Mouse (Mus musculus): ENCODE results near the gene Ccdc150. TPM values are rescaled to one million over a fixed set of nuclear protein-coding genes. Genes with fewer than 3 reads are reported as not detected.

The Ccdc150 gene
- polyA plus RNA-seq, 1 experiment, result 0.02 TPM

GRCm38 (mm10) chr1:54279628-54280027 lies 29.1 kb downstream of the Ccdc150 start:
- Histone ChIP-seq H3K27me3 (ENCODE audit: control insufficient read depth, insufficient read depth, insufficient read length) (no peaks in the 10 kb centered on the region), H3K4me2 (ENCODE audit: low read depth) (no peak overlapping the region), H3K36me3 (ENCODE audit: control insufficient read depth, insufficient read depth) (no peaks in the 10 kb centered on the region), H3K4me3 (no peak overlapping the region), H3K79me2 (ENCODE audit: control insufficient read depth, insufficient read depth) (no peaks in the 10 kb centered on the region), H3ac (ENCODE audit: control insufficient read depth, insufficient read length) (no peak overlapping the region)
- TF ChIP-seq MYOD1 (IDR thresholded peaks at IDR 0.05; ENCODE audit: control insufficient read depth in 1 of 3, insufficient read length in 2 of 3, low read depth in 2 of 3) (no peak), MYOG (IDR thresholded peaks at IDR 0.05; ENCODE audit: control insufficient read depth in 1 of 3, insufficient read depth in 1 of 3, insufficient read length in 2 of 3, low read depth in 2 of 3) (no peak), REST (IDR thresholded peaks at IDR 0.05; ENCODE audit: insufficient read depth, insufficient read length) (no peak), USF1 (IDR thresholded peaks at IDR 0.05; ENCODE audit: low read depth) (no peak), POLR2A (IDR thresholded peaks at IDR 0.05; ENCODE audit: insufficient read length, low read depth) (no peak)

- H3K79me2 ChIP-seq (ENCODE audit: control insufficient read depth, insufficient read depth), result no peaks in the 10 kb centered on the region
- H3K4me2 ChIP-seq (ENCODE audit: low read depth), result no peak overlapping the region
- no peak overlapping the region for H3ac ChIP-seq (ENCODE audit: control insufficient read depth, insufficient read length)
- no peaks in the 10 kb centered on the region for H3K27me3 ChIP-seq (ENCODE audit: control insufficient read depth, insufficient read depth, insufficient read length)
- no peak overlapping the region for H3K4me3 ChIP-seq
- TF ChIP-seq MAX (IDR thresholded peaks at IDR 0.05; ENCODE audit: low read depth) (no peak), REST (IDR thresholded peaks at IDR 0.05; ENCODE audit: insufficient read depth, insufficient read length) (no peak), TCF12 (IDR thresholded peaks at IDR 0.05; ENCODE audit: insufficient read depth, poor library complexity, severe bottlenecking) (no peak), CEBPB (IDR thresholded peaks at IDR 0.05; ENCODE audit: insufficient read depth, poor library complexity, severe bottlenecking) (no peak), TCF3 (IDR thresholded peaks at IDR 0.05; ENCODE audit: insufficient read length, low read depth) (no peak), SRF (IDR thresholded peaks at IDR 0.05; ENCODE audit: control insufficient read depth, insufficient read length, low read depth) (no peak)
- no peaks in the 10 kb centered on the region for H3K36me3 ChIP-seq (ENCODE audit: control insufficient read depth, insufficient read depth)
Observed at GRCm38 (mm10) chr1:54280651-54281050, 30.2 kb downstream of the Ccdc150 start.

GRCm38 (mm10) chr1:54306404-54306803 lies 55.9 kb downstream of the Ccdc150 start:
- Histone ChIP-seq H3K27me3 (ENCODE audit: control insufficient read depth, insufficient read depth, insufficient read length) (no peaks in the 10 kb centered on the region), H3ac (ENCODE audit: control insufficient read depth, insufficient read length) (no peak overlapping the region), H3K4me3 (no peak overlapping the region), H3K79me2 (ENCODE audit: control insufficient read depth, insufficient read depth) (no peaks in the 10 kb centered on the region), H3K4me2 (ENCODE audit: low read depth) (no peak overlapping the region), H3K36me3 (ENCODE audit: control insufficient read depth, insufficient read depth) (no peaks in the 10 kb centered on the region)
- no peak for TF ChIP-seq REST (IDR thresholded peaks at IDR 0.05; ENCODE audit: insufficient read depth, insufficient read length)
- no peak for TF ChIP-seq MAX (IDR thresholded peaks at IDR 0.05; ENCODE audit: low read depth)
- TF ChIP-seq CEBPB (IDR thresholded peaks at IDR 0.05; ENCODE audit: insufficient read depth, poor library complexity, severe bottlenecking), result no peak
- no peak for TF ChIP-seq MYOD1 (IDR thresholded peaks at IDR 0.05; ENCODE audit: control insufficient read depth in 1 of 3, insufficient read length in 2 of 3, low read depth in 2 of 3)
- no peak for TF ChIP-seq MYOG (IDR thresholded peaks at IDR 0.05; ENCODE audit: control insufficient read depth in 1 of 3, insufficient read depth in 1 of 3, insufficient read length in 2 of 3, low read depth in 2 of 3)
- no peak for TF ChIP-seq POLR2A (IDR thresholded peaks at IDR 0.05; ENCODE audit: insufficient read length, low read depth)
- TF ChIP-seq USF1 (IDR thresholded peaks at IDR 0.05; ENCODE audit: low read depth), result no peak
- no peak for TF ChIP-seq SRF (IDR thresholded peaks at IDR 0.05; ENCODE audit: control insufficient read depth, insufficient read length, low read depth)
- no peak for TF ChIP-seq E2F4 (IDR thresholded peaks at IDR 0.05; ENCODE audit: insufficient read depth)
- no peak for TF ChIP-seq POLR2AphosphoS2 (IDR thresholded peaks at IDR 0.05; ENCODE audit: insufficient read length, low read depth)
- TF ChIP-seq TCF12 (IDR thresholded peaks at IDR 0.05; ENCODE audit: insufficient read depth, poor library complexity, severe bottlenecking), result no peak
- TF ChIP-seq TCF3 (IDR thresholded peaks at IDR 0.05; ENCODE audit: insufficient read length, low read depth), result no peak

- no peaks in the 10 kb centered on the region for H3K79me2 ChIP-seq (ENCODE audit: control insufficient read depth, insufficient read depth)
- no peak overlapping the region for H3K4me3 ChIP-seq
- H3K4me2 ChIP-seq (ENCODE audit: low read depth), result no peak overlapping the region
- H3K36me3 ChIP-seq (ENCODE audit: control insufficient read depth, insufficient read depth), result no peaks in the 10 kb centered on the region
- no peaks in the 10 kb centered on the region for H3K27me3 ChIP-seq (ENCODE audit: control insufficient read depth, insufficient read depth, insufficient read length)
- no peak overlapping the region for H3ac ChIP-seq (ENCODE audit: control insufficient read depth, insufficient read length)
- TF ChIP-seq POLR2AphosphoS2 (IDR thresholded peaks at IDR 0.05; ENCODE audit: insufficient read length, low read depth), result no peak
- TF ChIP-seq MYOD1 (IDR thresholded peaks at IDR 0.05; ENCODE audit: control insufficient read depth in 1 of 3, insufficient read length in 2 of 3, low read depth in 2 of 3), result peak in 2 of 3 experiments; percentile 26 to 55
- no peak for TF ChIP-seq MAX (IDR thresholded peaks at IDR 0.05; ENCODE audit: low read depth)
- TF ChIP-seq E2F4 (IDR thresholded peaks at IDR 0.05; ENCODE audit: insufficient read depth), result no peak
- no peak for TF ChIP-seq TCF12 (IDR thresholded peaks at IDR 0.05; ENCODE audit: insufficient read depth, poor library complexity, severe bottlenecking)
- no peak for TF ChIP-seq REST (IDR thresholded peaks at IDR 0.05; ENCODE audit: insufficient read depth, insufficient read length)
- no peak for TF ChIP-seq POLR2A (IDR thresholded peaks at IDR 0.05; ENCODE audit: insufficient read length, low read depth)
- no peak for TF ChIP-seq SRF (IDR thresholded peaks at IDR 0.05; ENCODE audit: control insufficient read depth, insufficient read length, low read depth)
- no peak for TF ChIP-seq TCF3 (IDR thresholded peaks at IDR 0.05; ENCODE audit: insufficient read length, low read depth)
- TF ChIP-seq USF1 (IDR thresholded peaks at IDR 0.05; ENCODE audit: low read depth), result no peak
- peak in 1 of 3 experiments; percentile 32 for TF ChIP-seq MYOG (IDR thresholded peaks at IDR 0.05; ENCODE audit: control insufficient read depth in 1 of 3, insufficient read depth in 1 of 3, insufficient read length in 2 of 3, low read depth in 2 of 3)
- peak; percentile 69; the same call in 1 of the 2 replicates for TF ChIP-seq CEBPB (IDR thresholded peaks at IDR 0.05; ENCODE audit: insufficient read depth, poor library complexity, severe bottlenecking)
Observed at GRCm38 (mm10) chr1:54326647-54327046, 76.2 kb downstream of the Ccdc150 start.

GRCm38 (mm10) chr1:54327876-54328545 lies 77.5 kb downstream of the Ccdc150 start:
- Histone ChIP-seq H3ac (ENCODE audit: control insufficient read depth, insufficient read length) (no peak overlapping the region), H3K27me3 (ENCODE audit: control insufficient read depth, insufficient read depth, insufficient read length) (no peaks in the 10 kb centered on the region), H3K4me2 (ENCODE audit: low read depth) (no peak overlapping the region), H3K4me3 (no peak overlapping the region), H3K36me3 (ENCODE audit: control insufficient read depth, insufficient read depth) (no peaks in the 10 kb centered on the region), H3K79me2 (ENCODE audit: control insufficient read depth, insufficient read depth) (no peaks in the 10 kb centered on the region)
- TF ChIP-seq TCF3 (IDR thresholded peaks at IDR 0.05; ENCODE audit: insufficient read length, low read depth), result no peak
- TF ChIP-seq MYOD1 (IDR thresholded peaks at IDR 0.05; ENCODE audit: control insufficient read depth in 1 of 3, insufficient read length in 2 of 3, low read depth in 2 of 3), result no peak
- no peak for TF ChIP-seq SRF (IDR thresholded peaks at IDR 0.05; ENCODE audit: control insufficient read depth, insufficient read length, low read depth)
- TF ChIP-seq POLR2A (IDR thresholded peaks at IDR 0.05; ENCODE audit: insufficient read length, low read depth), result no peak
- TF ChIP-seq E2F4 (IDR thresholded peaks at IDR 0.05; ENCODE audit: insufficient read depth), result no peak
- TF ChIP-seq USF1 (IDR thresholded peaks at IDR 0.05; ENCODE audit: low read depth), result no peak
- TF ChIP-seq TCF12 (IDR thresholded peaks at IDR 0.05; ENCODE audit: insufficient read depth, poor library complexity, severe bottlenecking), result no peak
- TF ChIP-seq CEBPB (IDR thresholded peaks at IDR 0.05; ENCODE audit: insufficient read depth, poor library complexity, severe bottlenecking), result no peak
- TF ChIP-seq POLR2AphosphoS2 (IDR thresholded peaks at IDR 0.05; ENCODE audit: insufficient read length, low read depth), result no peak
- no peak for TF ChIP-seq MAX (IDR thresholded peaks at IDR 0.05; ENCODE audit: low read depth)
- TF ChIP-seq MYOG (IDR thresholded peaks at IDR 0.05; ENCODE audit: control insufficient read depth in 1 of 3, insufficient read depth in 1 of 3, insufficient read length in 2 of 3, low read depth in 2 of 3), result no peak

Measured in myocyte (in vitro differentiated cells).